Mouse (Mus musculus) G1E-ER4 (cell line): ENCODE data around the gene Galnt13. TPM values are rescaled to one million over a fixed set of nuclear protein-coding genes. Genes with fewer than 3 reads are reported as not detected.

Experiments
- GATA1 ChIP-seq: IDR thresholded peaks from one replicate; pipeline ENCODE4 v1.8.0; 2012; ENCODE audit warnings: low read length, inconsistent platforms
- polyA plus RNA-seq: library from polyadenylated mRNA; stranded (reverse); fragments of >175 nt; gene quantifications from 2 replicates; pipeline ENCODE4 v1.2.3, GENCODE M21; 2012

Galnt13 gene
- polyA plus RNA-seq, 1 experiment: not detected

DNA sequence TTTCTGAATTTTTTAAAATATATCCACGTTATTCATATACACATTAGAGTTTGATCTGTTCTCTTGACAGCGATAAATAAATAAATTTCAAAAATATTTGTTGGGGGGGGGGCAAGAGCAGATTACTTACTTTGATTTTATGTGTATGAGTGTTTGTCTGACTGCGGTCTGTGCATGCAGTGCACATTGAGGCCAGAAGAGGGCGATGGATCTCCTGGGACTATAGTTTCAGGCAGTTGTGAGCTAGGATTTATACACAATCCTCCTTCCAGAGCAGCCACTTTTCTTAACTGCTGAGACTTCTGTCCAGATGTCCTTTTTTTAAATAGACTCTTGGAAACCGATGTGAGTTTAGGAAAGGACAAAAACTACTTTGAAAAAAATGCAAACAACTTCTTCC, 665.2 kb downstream of the Galnt13 start:
- no peak for TF ChIP-seq GATA1

- TF ChIP-seq GATA1: no peak
These were observed 667.4 kb downstream of the Galnt13 start for GRCm38 (mm10) chr2:55103521-55103920.

GRCm38 (mm10) chr2:55107828-55108227, 671.7 kb downstream of the Galnt13 start:
- TF ChIP-seq GATA1: no peak

GRCm38 (mm10) chr2:55153089-55153488, 717.0 kb downstream of the Galnt13 start:
- no peak for TF ChIP-seq GATA1

DNA sequence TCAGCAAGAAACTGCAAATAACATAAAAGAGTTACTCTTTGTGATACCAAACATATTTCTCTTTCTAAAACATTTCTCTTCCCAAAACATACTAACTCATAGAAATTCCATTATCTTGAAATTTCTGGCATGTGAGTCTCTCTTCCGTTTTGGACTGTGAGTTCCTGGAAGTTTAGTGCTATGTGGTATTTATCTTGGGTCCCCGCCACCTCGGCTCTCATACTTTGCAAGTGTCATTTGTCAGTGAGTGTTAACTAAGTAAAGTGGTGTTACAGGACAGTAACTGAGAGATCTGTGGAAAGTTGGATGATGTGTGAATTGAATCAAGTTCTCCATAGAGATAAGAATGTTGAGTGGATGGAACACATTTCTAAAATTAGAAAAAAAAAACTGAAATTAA, 728.7 kb downstream of the Galnt13 start:
- TF ChIP-seq GATA1: no peak
